Mouse (Mus musculus): ENCODE data around the gene Cracr2a. TPM values are rescaled to one million over a fixed set of nuclear protein-coding genes. Genes with fewer than 3 reads are reported as not detected.

Cracr2a gene
- polyA plus RNA-seq, 1 experiment = 0.06 TPM

- no peaks in the 10 kb centered on the region for H3K9me3 ChIP-seq (ENCODE audit: control insufficient read depth, low read length)
- TF ChIP-seq GATA1 (IDR thresholded peaks at IDR 0.05; ENCODE audit: low read length) (no peak), TAL1 (IDR thresholded peaks at IDR 0.05; ENCODE audit: low read length) (no peak)
- H3K27me3 ChIP-seq (ENCODE audit: control insufficient read depth) = no peaks in the 10 kb centered on the region
- H3K36me3 ChIP-seq (ENCODE audit: control insufficient read depth) = no peaks in the 10 kb centered on the region
- no peak overlapping the region for H3K4me3 ChIP-seq (replicated peaks)
- no peaks in the 10 kb centered on the region for H3K4me1 ChIP-seq (ENCODE audit: control insufficient read depth)
Measured at GRCm38 (mm10) chr6:127532304-127532703, 28.8 kb upstream of the Cracr2a start.

DNA sequence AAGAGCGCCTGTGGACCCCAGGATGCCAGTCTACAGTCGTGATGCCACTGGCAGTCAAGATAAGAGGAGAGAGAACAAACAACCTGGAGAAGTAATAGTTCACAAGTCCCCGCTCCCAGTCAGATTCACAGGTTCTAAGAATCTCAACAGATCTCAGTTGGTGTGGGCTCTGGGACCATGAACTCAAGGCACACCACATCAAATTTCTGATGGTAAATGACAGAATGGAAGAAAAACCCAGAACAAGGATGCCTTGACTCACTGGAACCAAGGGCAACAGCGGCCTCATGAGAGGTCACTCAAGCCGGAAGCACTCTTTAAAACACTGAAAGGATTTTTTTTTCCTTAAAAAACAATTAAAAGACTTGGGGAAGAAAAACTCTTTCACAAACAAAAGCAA, 27.4 kb upstream of the Cracr2a start:
- Histone ChIP-seq H3K27me3 (ENCODE audit: control insufficient read depth) (no peaks in the 10 kb centered on the region), H3K9me3 (ENCODE audit: control insufficient read depth, low read length) (no peaks in the 10 kb centered on the region), H3K4me3 (replicated peaks) (no peak overlapping the region), H3K36me3 (ENCODE audit: control insufficient read depth) (no peaks in the 10 kb centered on the region), H3K4me1 (ENCODE audit: control insufficient read depth) (no peaks in the 10 kb centered on the region)
- TF ChIP-seq TAL1 (IDR thresholded peaks at IDR 0.05; ENCODE audit: low read length) = no peak
- TF ChIP-seq GATA1 (IDR thresholded peaks at IDR 0.05; ENCODE audit: low read length) = no peak

DNA sequence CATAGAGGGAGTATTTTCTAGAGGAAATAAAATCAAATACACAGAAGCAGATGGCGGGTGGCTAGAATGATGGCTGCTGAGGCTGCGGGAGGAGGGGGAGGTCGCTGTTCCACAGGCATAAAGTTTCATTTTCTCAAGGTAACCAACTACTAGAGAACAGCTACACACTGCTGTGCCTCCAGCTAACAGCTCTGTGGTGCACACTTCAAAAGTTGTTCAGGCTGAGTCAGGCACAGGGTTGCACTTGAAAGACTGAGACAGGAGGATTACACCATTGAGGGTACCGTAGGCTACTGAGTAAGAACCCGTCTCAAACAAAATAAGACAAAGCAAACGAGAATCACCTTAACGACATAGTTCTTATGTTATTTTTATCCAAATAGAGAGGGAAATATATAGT, 24.1 kb upstream of the Cracr2a start:
- Histone ChIP-seq H3K27me3 (ENCODE audit: control insufficient read depth) (no peaks in the 10 kb centered on the region; the same call in 1 of the 2 replicates), H3K4me3 (replicated peaks) (no peak overlapping the region), H3K9me3 (ENCODE audit: control insufficient read depth, low read length) (no peaks in the 10 kb centered on the region), H3K4me1 (ENCODE audit: control insufficient read depth) (no peaks in the 10 kb centered on the region), H3K36me3 (ENCODE audit: control insufficient read depth) (no peaks in the 10 kb centered on the region)
- TF ChIP-seq GATA1 (IDR thresholded peaks at IDR 0.05; ENCODE audit: low read length) (no peak), TAL1 (IDR thresholded peaks at IDR 0.05; ENCODE audit: low read length) (no peak)

DNA sequence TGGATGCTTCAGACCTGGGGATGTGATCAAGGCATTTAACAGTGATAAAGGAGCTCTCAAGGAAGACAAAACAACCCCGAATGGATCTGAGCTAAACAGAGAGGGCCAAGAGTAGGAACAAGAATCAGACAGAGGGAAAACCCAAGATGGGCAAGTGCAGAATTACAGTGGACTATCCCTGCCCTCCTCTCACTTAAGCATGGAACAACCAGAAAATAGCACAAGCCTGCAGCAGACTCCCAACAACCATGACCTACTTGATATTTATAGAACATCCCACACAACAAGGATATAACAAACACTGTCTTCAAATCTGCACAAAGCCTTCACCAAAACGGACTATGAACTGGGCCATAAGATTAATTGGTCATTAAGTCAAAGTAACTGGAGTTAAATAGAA, 23.0 kb upstream of the Cracr2a start:
- H3K4me3 ChIP-seq (replicated peaks) = no peak overlapping the region
- no peaks in the 10 kb centered on the region for H3K9me3 ChIP-seq (ENCODE audit: control insufficient read depth, low read length)
- no peak for TF ChIP-seq GATA1 (IDR thresholded peaks at IDR 0.05; ENCODE audit: low read length)
- no peak for TF ChIP-seq TAL1 (IDR thresholded peaks at IDR 0.05; ENCODE audit: low read length)
- H3K36me3 ChIP-seq (ENCODE audit: control insufficient read depth) = no peaks in the 10 kb centered on the region
- H3K4me1 ChIP-seq (ENCODE audit: control insufficient read depth) = no peaks in the 10 kb centered on the region
- no peaks in the 10 kb centered on the region; the same call in 1 of the 2 replicates for H3K27me3 ChIP-seq (ENCODE audit: control insufficient read depth)

DNA sequence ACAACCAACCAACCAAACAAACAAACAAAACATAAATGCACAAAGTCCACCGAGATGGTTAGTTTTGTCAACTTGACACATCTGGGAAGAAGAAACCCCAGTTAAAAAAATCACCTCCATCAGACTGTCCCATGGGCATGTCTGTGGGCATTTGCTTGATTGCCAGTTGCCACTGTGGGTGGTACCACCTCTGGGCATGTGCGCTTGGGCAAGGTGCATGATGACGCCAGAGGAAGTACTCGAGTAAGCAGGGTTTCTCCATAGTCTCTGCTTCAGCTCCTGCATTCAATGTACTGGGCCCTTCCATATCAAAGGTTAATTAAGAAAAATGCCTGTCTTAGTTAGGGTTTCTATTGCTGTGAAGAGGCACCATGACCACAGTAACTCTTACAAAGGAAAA, 21.9 kb upstream of the Cracr2a start:
- H3K36me3 ChIP-seq (ENCODE audit: control insufficient read depth) = no peaks in the 10 kb centered on the region
- no peak for TF ChIP-seq TAL1 (IDR thresholded peaks at IDR 0.05; ENCODE audit: low read length)
- no peak for TF ChIP-seq GATA1 (IDR thresholded peaks at IDR 0.05; ENCODE audit: low read length)
- no peaks in the 10 kb centered on the region for H3K9me3 ChIP-seq (ENCODE audit: control insufficient read depth, low read length)
- H3K4me3 ChIP-seq (replicated peaks) = no peak overlapping the region
- H3K27me3 ChIP-seq (ENCODE audit: control insufficient read depth) = no peaks in the 10 kb centered on the region; the same call in 1 of the 2 replicates
- no peaks in the 10 kb centered on the region for H3K4me1 ChIP-seq (ENCODE audit: control insufficient read depth)

DNA sequence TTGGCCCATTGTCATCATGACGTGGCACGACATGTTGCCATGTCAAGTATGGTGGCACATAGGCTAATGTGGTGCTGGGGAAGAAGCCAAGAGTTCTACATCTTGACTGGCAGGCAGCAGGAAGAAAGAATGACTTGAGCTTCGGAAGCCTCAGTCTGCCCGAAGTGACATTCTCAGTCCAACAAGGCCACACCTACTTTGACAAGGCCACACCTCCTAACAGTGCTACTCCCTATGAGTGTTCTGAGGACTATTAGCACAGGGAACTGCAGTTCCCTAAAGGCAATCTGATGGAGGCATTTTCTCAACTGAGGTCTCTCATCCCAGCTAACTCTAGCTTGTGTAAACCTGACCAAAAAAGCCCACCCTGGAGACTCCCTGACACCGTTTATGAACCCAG, 21.5 kb upstream of the Cracr2a start:
- Histone ChIP-seq H3K9me3 (ENCODE audit: control insufficient read depth, low read length) (no peaks in the 10 kb centered on the region), H3K27me3 (ENCODE audit: control insufficient read depth) (no peaks in the 10 kb centered on the region; the same call in 1 of the 2 replicates), H3K4me1 (ENCODE audit: control insufficient read depth) (no peaks in the 10 kb centered on the region), H3K4me3 (replicated peaks) (no peak overlapping the region), H3K36me3 (ENCODE audit: control insufficient read depth) (no peaks in the 10 kb centered on the region)
- TF ChIP-seq GATA1 (IDR thresholded peaks at IDR 0.05; ENCODE audit: low read length) = no peak
- no peak for TF ChIP-seq TAL1 (IDR thresholded peaks at IDR 0.05; ENCODE audit: low read length)

GRCm38 (mm10) chr6:127540517-127540916, 20.6 kb upstream of the Cracr2a start:
- no peaks in the 10 kb centered on the region for H3K36me3 ChIP-seq (ENCODE audit: control insufficient read depth)
- H3K27me3 ChIP-seq (ENCODE audit: control insufficient read depth) = no peaks in the 10 kb centered on the region; the same call in 1 of the 2 replicates
- H3K9me3 ChIP-seq (ENCODE audit: control insufficient read depth, low read length) = no peaks in the 10 kb centered on the region
- TF ChIP-seq GATA1 (IDR thresholded peaks at IDR 0.05; ENCODE audit: low read length) = no peak
- TF ChIP-seq TAL1 (IDR thresholded peaks at IDR 0.05; ENCODE audit: low read length) = no peak
- no peak overlapping the region for H3K4me3 ChIP-seq (replicated peaks)
- H3K4me1 ChIP-seq (ENCODE audit: control insufficient read depth) = no peaks in the 10 kb centered on the region

DNA sequence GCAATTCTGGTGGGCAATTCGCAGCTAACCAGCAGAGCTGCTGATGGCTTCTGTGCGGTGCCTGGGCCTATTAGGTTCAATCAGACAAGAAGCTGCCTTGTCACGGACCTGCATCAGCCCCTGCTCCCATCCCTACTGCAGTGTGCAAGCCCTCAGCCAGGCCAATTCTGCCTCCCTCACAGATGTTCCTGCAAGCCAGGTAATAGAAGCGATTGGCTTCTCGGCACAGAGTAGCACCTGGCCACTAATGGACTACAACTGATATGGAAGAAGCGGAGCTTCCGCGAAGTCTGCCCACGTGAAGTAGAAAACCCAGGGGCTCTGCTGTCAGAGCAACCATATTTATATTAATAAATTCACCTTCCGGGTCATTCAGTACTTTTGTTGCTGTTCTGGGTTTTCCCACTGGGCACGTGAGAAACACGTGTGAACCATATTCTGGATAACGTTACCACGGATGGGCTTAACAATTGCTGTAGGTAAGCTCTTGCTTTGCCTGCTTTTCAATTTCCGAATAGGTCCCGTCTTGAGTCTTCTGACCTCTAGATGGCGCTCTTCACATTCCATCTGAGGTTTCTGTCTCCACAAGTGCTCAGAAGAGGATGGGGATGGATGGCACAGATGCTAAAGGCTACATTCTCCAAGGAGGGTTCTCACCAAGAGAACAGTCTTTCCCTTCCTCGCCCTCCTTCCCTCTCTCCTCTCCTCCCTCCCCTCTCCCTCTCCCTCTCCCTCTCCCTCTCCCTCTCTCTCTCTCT, 19.3 kb upstream of the Cracr2a start:
- no peaks in the 10 kb centered on the region for H3K9me3 ChIP-seq (ENCODE audit: control insufficient read depth, low read length)
- H3K36me3 ChIP-seq (ENCODE audit: control insufficient read depth) = no peaks in the 10 kb centered on the region
- H3K27me3 ChIP-seq (ENCODE audit: control insufficient read depth) = no peaks in the 10 kb centered on the region; the same call in 1 of the 2 replicates
- TF ChIP-seq TAL1 (IDR thresholded peaks at IDR 0.05; ENCODE audit: low read length) = no peak
- no peak for TF ChIP-seq GATA1 (IDR thresholded peaks at IDR 0.05; ENCODE audit: low read length)
- H3K4me1 ChIP-seq (ENCODE audit: control insufficient read depth) = no peaks in the 10 kb centered on the region
- H3K4me3 ChIP-seq (replicated peaks) = no peak overlapping the region

DNA sequence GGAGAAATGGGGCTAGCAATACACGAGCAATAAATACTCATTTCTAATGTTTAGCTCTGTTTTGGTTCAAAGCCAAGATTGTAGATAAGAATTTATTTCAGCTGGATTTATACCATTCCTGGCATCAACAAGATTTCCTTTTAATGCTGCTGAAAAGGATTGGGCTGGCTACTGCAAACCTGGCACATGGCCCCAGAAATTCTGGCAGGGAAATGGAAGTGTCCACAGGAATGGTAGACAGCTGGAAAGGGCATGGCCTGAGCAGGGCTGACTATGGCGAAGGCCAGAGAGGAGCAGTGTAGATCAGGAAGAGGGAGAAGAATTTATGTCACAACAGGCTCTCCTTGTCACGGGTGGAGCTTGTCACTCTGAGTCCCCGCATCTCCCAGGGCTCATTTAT, 14.5 kb upstream of the Cracr2a start:
- TF ChIP-seq TAL1 (IDR thresholded peaks at IDR 0.05; ENCODE audit: low read length) = no peak
- TF ChIP-seq GATA1 (IDR thresholded peaks at IDR 0.05; ENCODE audit: low read length) = no peak
- H3K4me1 ChIP-seq (ENCODE audit: control insufficient read depth) = no peaks in the 10 kb centered on the region
- no peaks in the 10 kb centered on the region; the same call in 1 of the 2 replicates for H3K27me3 ChIP-seq (ENCODE audit: control insufficient read depth)
- no peak overlapping the region for H3K4me3 ChIP-seq (replicated peaks)
- no peaks in the 10 kb centered on the region for H3K36me3 ChIP-seq (ENCODE audit: control insufficient read depth)
- no peaks in the 10 kb centered on the region for H3K9me3 ChIP-seq (ENCODE audit: control insufficient read depth, low read length)

Measured in erythroblast, embryonic 14.5 days (primary cell).